Mouse (Mus musculus): ENCODE measurements at regions not wholly inside any gene's neighbourhood (a gene's known extent, or its start where the extent isn't known, plus 50 kb on each side); places are given as distances from the start of the nearest gene placed in this dataset.
"Not testable (repeated sequence)": the region's sequence is repeated elsewhere in the genome, so short reads cannot be mapped to it uniquely, and the experiment has no call there.

DNA sequence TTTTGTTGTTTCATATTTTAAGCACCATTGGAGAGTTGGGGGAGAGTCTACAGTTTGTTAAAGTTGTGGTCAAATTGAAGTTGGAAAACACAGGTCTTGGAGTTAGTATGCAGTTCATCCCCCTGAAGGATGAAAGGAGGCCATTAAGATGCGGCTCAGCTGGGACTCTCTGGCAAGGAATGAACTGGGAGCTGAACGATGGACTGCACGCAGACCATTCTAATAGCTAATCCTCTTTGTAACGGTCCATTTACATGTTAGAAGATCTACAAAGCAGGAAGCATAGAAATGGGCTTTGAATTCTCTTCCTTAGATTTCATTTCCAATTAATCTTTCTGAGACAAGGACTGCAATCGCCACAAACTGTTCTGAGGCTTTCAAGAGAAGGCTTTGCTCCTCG, 104.7 kb upstream of the Slc1a3 start:
- Histone ChIP-seq H3K27ac (ENCODE audit: low read length) (no peak overlapping the region), H3K4me2 (ENCODE audit: low read depth, low read length) (no peak overlapping the region), H3K27me3 (ENCODE audit: control insufficient read depth, insufficient read depth, low read depth, low read length) (no peaks in the 10 kb centered on the region), H3K9me3 (replicated peaks; ENCODE audit: control insufficient read depth, low read length) (no peaks in the 10 kb centered on the region), H3K4me3 (ENCODE audit: low read depth, low read length) (no peak overlapping the region), H3K36me3 (ENCODE audit: control insufficient read depth, insufficient read depth) (no peaks in the 10 kb centered on the region), H3K9ac (ENCODE audit: low read depth, low read length) (no peak overlapping the region), H3K4me1 (ENCODE audit: control insufficient read depth, low read depth, low read length) (no peaks in the 10 kb centered on the region)
- no peak for ATAC-seq (ENCODE audit: low read depth)
- 70% methylated on average over 6 of the region's 6 CpGs for WGBS (ENCODE audit: insufficient replicate concordance)

DNA sequence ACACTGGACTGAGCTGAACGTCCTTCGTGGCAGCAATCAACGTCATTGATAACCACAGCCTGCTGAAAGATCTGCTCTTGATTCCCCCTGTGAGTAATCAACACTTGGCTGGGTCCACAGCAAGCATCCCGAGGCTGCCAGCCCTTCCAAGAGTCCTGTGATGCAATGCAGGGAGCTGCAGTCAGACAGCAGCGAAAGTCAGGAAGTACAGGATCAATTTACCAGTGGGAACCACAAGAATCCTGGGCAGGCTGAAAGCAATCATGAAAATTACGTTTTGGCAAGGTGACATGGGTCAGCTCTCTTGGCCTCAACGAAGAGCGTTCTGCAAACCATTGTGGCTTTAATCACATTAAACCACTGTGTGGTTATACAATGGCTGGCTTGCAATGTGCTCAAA, 95.8 kb upstream of the Slc1a3 start:
- Histone ChIP-seq H3K9ac (ENCODE audit: low read depth, low read length) (no peak overlapping the region), H3K4me1 (ENCODE audit: control insufficient read depth, low read depth, low read length) (no peaks in the 10 kb centered on the region), H3K9me3 (replicated peaks; ENCODE audit: control insufficient read depth, low read length) (no peaks in the 10 kb centered on the region), H3K36me3 (ENCODE audit: control insufficient read depth, insufficient read depth) (no peaks in the 10 kb centered on the region), H3K4me2 (ENCODE audit: low read depth, low read length) (no peak overlapping the region), H3K4me3 (ENCODE audit: low read depth, low read length) (no peak overlapping the region), H3K27ac (ENCODE audit: low read length) (no peak overlapping the region), H3K27me3 (ENCODE audit: control insufficient read depth, insufficient read depth, low read depth, low read length) (no peaks in the 10 kb centered on the region)
- 52% methylated on average over 8 of the region's 8 CpGs for WGBS (ENCODE audit: insufficient replicate concordance)
- ATAC-seq (ENCODE audit: low read depth) = no peak

DNA sequence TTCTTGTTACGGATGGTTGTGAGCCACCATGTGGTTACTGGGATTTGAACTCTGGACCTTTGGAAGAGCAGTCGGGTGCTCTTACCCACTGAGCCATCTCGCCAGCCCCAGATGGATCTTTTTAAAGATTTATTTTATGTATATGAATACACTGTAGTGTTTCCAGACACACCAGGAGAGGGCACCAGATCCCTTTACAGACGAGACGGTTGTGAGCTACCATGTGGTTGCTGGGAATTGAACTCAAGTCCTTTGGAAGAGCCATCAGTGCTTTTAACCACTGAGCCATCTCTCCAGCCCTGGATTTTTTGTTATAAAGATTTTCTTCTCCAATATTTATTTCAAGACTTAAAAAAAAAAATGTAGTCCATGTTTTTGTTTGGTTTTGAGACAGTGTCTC, 95.0 kb upstream of the Slc1a3 start:
- H3K4me3 ChIP-seq (ENCODE audit: low read depth, low read length); H3K27me3 ChIP-seq (ENCODE audit: control insufficient read depth, insufficient read depth, low read depth, low read length); H3K9ac ChIP-seq (ENCODE audit: low read depth, low read length); ATAC-seq (ENCODE audit: low read depth); H3K27ac ChIP-seq (ENCODE audit: low read length); H3K4me2 ChIP-seq (ENCODE audit: low read depth, low read length); H3K9me3 ChIP-seq (replicated peaks; ENCODE audit: control insufficient read depth, low read length); H3K36me3 ChIP-seq (ENCODE audit: control insufficient read depth, insufficient read depth); H3K4me1 ChIP-seq (ENCODE audit: control insufficient read depth, low read depth, low read length): not testable (repeated sequence)
- 65% methylated on average over 4 of the region's 5 CpGs for WGBS (ENCODE audit: insufficient replicate concordance)

DNA sequence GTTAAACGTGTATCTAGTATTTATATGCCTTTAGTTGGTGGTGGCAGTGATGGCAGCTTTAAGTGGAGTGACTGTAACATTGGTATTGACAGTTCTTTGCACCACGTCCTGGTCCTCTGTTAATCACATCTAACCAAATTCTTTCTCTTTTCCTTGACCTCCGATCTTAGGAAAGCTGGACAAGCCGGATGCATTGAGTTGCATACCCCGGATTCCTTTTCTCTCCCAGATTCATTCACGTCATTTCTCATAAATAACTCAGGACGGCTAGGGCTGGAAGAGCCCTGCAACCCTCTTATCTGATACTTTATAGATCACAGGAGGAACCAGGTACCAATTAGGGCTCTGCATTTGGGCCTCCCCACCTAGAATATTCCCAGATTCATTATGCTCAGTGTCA, 91.5 kb upstream of the Slc1a3 start:
- Histone ChIP-seq H3K27ac (ENCODE audit: low read length) (no peak overlapping the region), H3K36me3 (ENCODE audit: control insufficient read depth, insufficient read depth) (no peaks in the 10 kb centered on the region), H3K9me3 (replicated peaks; ENCODE audit: control insufficient read depth, low read length) (no peaks in the 10 kb centered on the region), H3K4me3 (ENCODE audit: low read depth, low read length) (no peak overlapping the region), H3K9ac (ENCODE audit: low read depth, low read length) (no peak overlapping the region), H3K4me1 (ENCODE audit: control insufficient read depth, low read depth, low read length) (no peaks in the 10 kb centered on the region), H3K4me2 (ENCODE audit: low read depth, low read length) (no peak overlapping the region), H3K27me3 (ENCODE audit: control insufficient read depth, insufficient read depth, low read depth, low read length) (no peaks in the 10 kb centered on the region)
- 55% methylated on average over 7 of the region's 7 CpGs for WGBS (ENCODE audit: insufficient replicate concordance)
- ATAC-seq (ENCODE audit: low read depth) = no peak

DNA sequence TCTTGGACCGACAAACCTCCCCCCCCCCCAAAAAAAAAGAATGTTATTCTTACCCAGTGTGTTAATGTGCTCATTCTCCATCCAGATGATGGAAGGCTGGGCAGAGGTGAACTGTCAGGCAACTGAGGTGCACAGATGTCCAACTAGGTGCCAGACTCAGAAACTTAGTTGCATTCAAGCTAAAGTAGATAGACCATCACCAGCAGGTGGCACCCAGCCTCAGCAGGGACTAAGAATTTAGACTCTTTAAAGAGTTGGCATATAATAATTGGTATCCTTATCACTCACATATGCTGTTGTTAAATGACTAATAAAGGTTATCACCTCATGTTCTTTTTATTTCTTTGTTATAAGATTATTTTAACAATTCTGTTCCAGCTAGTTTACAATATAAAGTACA, 86.5 kb upstream of the Slc1a3 start:
- H3K4me2 ChIP-seq (ENCODE audit: low read depth, low read length) = no peak overlapping the region
- no peak overlapping the region for H3K4me3 ChIP-seq (ENCODE audit: low read depth, low read length)
- no peak overlapping the region for H3K27ac ChIP-seq (ENCODE audit: low read length)
- no peaks in the 10 kb centered on the region for H3K9me3 ChIP-seq (replicated peaks; ENCODE audit: control insufficient read depth, low read length)
- H3K36me3 ChIP-seq (ENCODE audit: control insufficient read depth, insufficient read depth) = no peaks in the 10 kb centered on the region
- H3K9ac ChIP-seq (ENCODE audit: low read depth, low read length) = no peak overlapping the region
- ATAC-seq (ENCODE audit: low read depth) = no peak
- 72% methylated on average over 1 of the region's 1 CpGs for WGBS (ENCODE audit: insufficient replicate concordance)
- H3K4me1 ChIP-seq (ENCODE audit: control insufficient read depth, low read depth, low read length) = no peaks in the 10 kb centered on the region
- no peaks in the 10 kb centered on the region for H3K27me3 ChIP-seq (ENCODE audit: control insufficient read depth, insufficient read depth, low read depth, low read length)

DNA sequence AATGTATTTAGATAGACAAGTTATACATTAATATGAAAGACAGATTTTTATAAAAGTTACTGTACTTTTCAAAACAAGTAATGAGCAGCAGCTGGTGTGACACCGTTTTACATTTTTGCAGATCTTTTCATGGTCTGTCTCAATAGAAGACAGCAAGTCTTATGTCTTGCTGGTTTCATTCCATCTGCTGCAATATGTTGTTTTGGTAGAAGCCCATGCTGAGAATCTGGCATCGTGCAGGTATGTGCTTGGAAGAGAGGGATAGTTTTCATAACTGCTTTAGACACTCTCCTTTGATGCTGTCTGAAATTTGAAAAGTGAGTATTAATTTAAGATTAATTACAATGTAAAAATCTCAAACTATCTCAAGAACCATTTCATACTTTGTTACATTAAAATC, 81.5 kb upstream of the Slc1a3 start:
- Histone ChIP-seq H3K4me3 (ENCODE audit: low read depth, low read length) (no peak overlapping the region), H3K4me2 (ENCODE audit: low read depth, low read length) (no peak overlapping the region)
- no peak for ATAC-seq (ENCODE audit: low read depth)

DNA sequence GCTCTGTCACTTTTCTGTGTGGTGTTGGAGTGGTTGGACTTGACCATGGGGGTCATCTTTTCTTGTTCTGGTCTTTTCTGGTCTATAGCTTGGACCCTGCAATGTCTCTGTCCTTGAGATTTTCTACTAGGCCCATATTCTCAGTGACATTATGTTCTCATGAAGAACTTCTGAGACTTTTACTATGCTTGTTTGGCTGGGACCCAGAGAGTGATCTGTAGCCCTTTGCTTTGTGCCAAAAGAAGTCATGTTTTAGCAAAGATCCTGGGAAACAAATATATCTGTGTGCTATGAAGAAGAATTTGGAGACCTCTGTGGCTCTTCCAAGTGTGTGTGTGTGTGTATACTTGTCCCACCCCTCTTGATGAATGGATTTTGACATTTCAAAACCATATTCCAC, 79.4 kb upstream of the Slc1a3 start:
- no peaks in the 10 kb centered on the region for H3K9me3 ChIP-seq (replicated peaks; ENCODE audit: control insufficient read depth, low read length)
- no peak overlapping the region for H3K27ac ChIP-seq (ENCODE audit: low read length)
- ATAC-seq (ENCODE audit: low read depth) = no peak
- no peak overlapping the region for H3K4me2 ChIP-seq (ENCODE audit: low read depth, low read length)
- no peak overlapping the region for H3K4me3 ChIP-seq (ENCODE audit: low read depth, low read length)
- no peak overlapping the region for H3K9ac ChIP-seq (ENCODE audit: low read depth, low read length)
- H3K4me1 ChIP-seq (ENCODE audit: control insufficient read depth, low read depth, low read length) = no peaks in the 10 kb centered on the region
- no peaks in the 10 kb centered on the region for H3K27me3 ChIP-seq (ENCODE audit: control insufficient read depth, insufficient read depth, low read depth, low read length)
- H3K36me3 ChIP-seq (ENCODE audit: control insufficient read depth, insufficient read depth) = no peaks in the 10 kb centered on the region

More for the DNA sequence above, 81.5 kb upstream of the Slc1a3 start:
- no peak overlapping the region for H3K9ac ChIP-seq (ENCODE audit: low read depth, low read length)
- no peaks in the 10 kb centered on the region for H3K9me3 ChIP-seq (replicated peaks; ENCODE audit: control insufficient read depth, low read length)
- 59% methylated on average over 2 of the region's 2 CpGs for WGBS (ENCODE audit: insufficient replicate concordance)
- H3K36me3 ChIP-seq (ENCODE audit: control insufficient read depth, insufficient read depth) = no peaks in the 10 kb centered on the region
- H3K4me1 ChIP-seq (ENCODE audit: control insufficient read depth, low read depth, low read length) = no peaks in the 10 kb centered on the region
- no peak overlapping the region for H3K27ac ChIP-seq (ENCODE audit: low read length)
- H3K27me3 ChIP-seq (ENCODE audit: control insufficient read depth, insufficient read depth, low read depth, low read length) = no peaks in the 10 kb centered on the region

DNA sequence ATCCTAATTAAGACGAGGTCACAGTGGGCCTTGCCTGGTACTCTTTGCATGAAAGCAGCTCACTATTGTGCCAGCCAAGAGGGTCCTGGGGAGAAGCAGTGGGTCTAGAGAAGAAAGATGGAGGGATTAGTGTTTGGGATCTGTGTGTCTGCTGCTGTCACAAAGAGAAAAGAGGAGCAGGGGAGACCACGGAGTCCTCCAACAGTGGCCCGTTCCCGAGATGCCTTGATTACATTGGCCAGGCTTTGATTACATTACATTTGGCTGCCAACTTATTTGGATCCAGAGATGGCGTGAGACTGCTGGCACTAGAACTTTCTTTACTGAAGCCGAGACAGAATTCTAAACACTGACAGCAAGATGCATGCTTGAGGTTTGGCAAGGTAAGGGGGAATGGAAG, 78.4 kb upstream of the Slc1a3 start:
- Histone ChIP-seq H3K27me3 (ENCODE audit: control insufficient read depth, insufficient read depth, low read depth, low read length) (no peaks in the 10 kb centered on the region), H3K9ac (ENCODE audit: low read depth, low read length) (no peak overlapping the region), H3K9me3 (replicated peaks; ENCODE audit: control insufficient read depth, low read length) (no peaks in the 10 kb centered on the region), H3K4me1 (ENCODE audit: control insufficient read depth, low read depth, low read length) (no peaks in the 10 kb centered on the region), H3K27ac (ENCODE audit: low read length) (no peak overlapping the region), H3K4me2 (ENCODE audit: low read depth, low read length) (no peak overlapping the region), H3K36me3 (ENCODE audit: control insufficient read depth, insufficient read depth) (no peaks in the 10 kb centered on the region), H3K4me3 (ENCODE audit: low read depth, low read length) (no peak overlapping the region)
- no peak for ATAC-seq (ENCODE audit: low read depth)
- 75% methylated on average over 6 of the region's 6 CpGs for WGBS (ENCODE audit: insufficient replicate concordance)

DNA sequence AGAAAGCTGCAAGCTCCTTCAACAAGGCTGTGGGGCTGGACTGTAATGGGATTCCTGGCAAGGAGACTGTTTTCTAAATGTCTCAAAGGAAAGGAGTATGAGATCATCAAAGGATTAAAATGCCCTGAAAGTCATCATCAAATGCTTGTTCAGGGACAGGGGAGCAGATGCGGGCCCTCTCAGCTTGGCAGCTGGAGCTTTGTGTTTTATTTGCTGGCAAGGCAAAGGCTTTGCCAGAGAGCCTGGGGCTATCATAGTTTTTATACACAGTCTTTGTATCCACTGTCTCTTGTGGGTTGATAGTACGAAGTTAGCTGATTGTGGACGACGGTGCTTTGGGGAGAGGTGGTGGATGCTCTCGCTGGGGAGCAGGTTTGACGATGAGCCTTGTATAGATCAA, 75.0 kb upstream of the Slc1a3 start:
- 75% methylated on average over 6 of the region's 6 CpGs for WGBS (ENCODE audit: insufficient replicate concordance)

DNA sequence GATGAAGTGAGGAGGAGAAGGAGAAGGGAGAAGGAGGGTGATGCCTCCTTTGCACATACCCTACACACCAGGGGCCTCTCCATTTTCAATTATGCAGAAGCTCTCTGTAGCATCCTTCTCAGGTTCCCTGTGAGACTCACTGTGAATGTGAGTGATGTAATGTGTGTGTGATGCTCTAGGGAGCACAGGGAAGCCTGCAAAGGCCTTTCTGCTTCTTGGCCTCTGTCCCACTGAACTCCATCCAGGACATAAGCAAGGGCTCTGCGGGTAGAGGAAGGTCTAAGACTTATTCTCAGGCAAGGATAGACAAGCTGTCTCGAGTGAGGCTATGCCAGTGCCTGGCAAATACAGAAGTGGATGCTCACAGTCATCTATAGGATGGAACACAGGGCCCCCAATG, 73.0 kb upstream of the Slc1a3 start:
- H3K27ac ChIP-seq (ENCODE audit: low read length) = no peak overlapping the region
- H3K36me3 ChIP-seq (ENCODE audit: control insufficient read depth, insufficient read depth) = no peaks in the 10 kb centered on the region
- H3K4me2 ChIP-seq (ENCODE audit: low read depth, low read length) = no peak overlapping the region
- no peaks in the 10 kb centered on the region for H3K27me3 ChIP-seq (ENCODE audit: control insufficient read depth, insufficient read depth, low read depth, low read length)
- WGBS (ENCODE audit: insufficient replicate concordance) = 61% methylated on average over 2 of the region's 2 CpGs
- H3K9me3 ChIP-seq (replicated peaks; ENCODE audit: control insufficient read depth, low read length) = no peaks in the 10 kb centered on the region
- H3K9ac ChIP-seq (ENCODE audit: low read depth, low read length) = no peak overlapping the region
- no peak overlapping the region for H3K4me3 ChIP-seq (ENCODE audit: low read depth, low read length)
- no peak for ATAC-seq (ENCODE audit: low read depth)
- H3K4me1 ChIP-seq (ENCODE audit: control insufficient read depth, low read depth, low read length) = no peaks in the 10 kb centered on the region

More for the DNA sequence above, 75.0 kb upstream of the Slc1a3 start:
- Histone ChIP-seq H3K27me3 (ENCODE audit: control insufficient read depth, insufficient read depth, low read depth, low read length) (no peaks in the 10 kb centered on the region), H3K9me3 (replicated peaks; ENCODE audit: control insufficient read depth, low read length) (no peaks in the 10 kb centered on the region), H3K4me2 (ENCODE audit: low read depth, low read length) (no peak overlapping the region), H3K36me3 (ENCODE audit: control insufficient read depth, insufficient read depth) (no peaks in the 10 kb centered on the region), H3K4me3 (ENCODE audit: low read depth, low read length) (no peak overlapping the region), H3K27ac (ENCODE audit: low read length) (no peak overlapping the region), H3K9ac (ENCODE audit: low read depth, low read length) (no peak overlapping the region), H3K4me1 (ENCODE audit: control insufficient read depth, low read depth, low read length) (no peaks in the 10 kb centered on the region)
- no peak for ATAC-seq (ENCODE audit: low read depth)

Data from liver, embryonic 16.5 days (tissue).